Mouse (Mus musculus) olfactory bulb, adult 2 months (tissue): ENCODE data around the gene Cyp8b1. TPM values are rescaled to one million over a fixed set of nuclear protein-coding genes. Genes with fewer than 3 reads are reported as not detected.

Experiments
- H3K27ac ChIP-seq: fragments of 200-500 bp; 2 replicates; pipeline ENCODE4 v1.5.1; 2012; ENCODE audit warnings: low read depth, low read length; ENCODE audit not compliant: insufficient read depth
- H3K4me1 ChIP-seq: fragments of 200-500 bp; 2 replicates; pipeline ENCODE4 v1.6.1; 2012; ENCODE audit warnings: low read length; ENCODE audit not compliant: control insufficient read depth, insufficient read depth
- H3K4me3 ChIP-seq: fragments of 200-500 bp; 2 replicates; pipeline ENCODE4 v1.5.1; 2012; ENCODE audit warnings: mild to moderate bottlenecking, low read depth, low read length, moderate library complexity; ENCODE audit not compliant: insufficient read depth
- CTCF ChIP-seq: fragments of 200-500 bp; IDR thresholded peaks from 2 replicates; pipeline ENCODE4 v1.5.1; 2012; ENCODE audit warnings: low read depth, mild to moderate bottlenecking, low read length, moderate library complexity; ENCODE audit not compliant: insufficient read depth
- POLR2A ChIP-seq: fragments of 200-500 bp; IDR thresholded peaks from 2 replicates; pipeline ENCODE4 v1.6.1; 2012; ENCODE audit warnings: mild to moderate bottlenecking, low read depth, low read length, moderate library complexity; ENCODE audit not compliant: insufficient read depth
- WGBS: fragments of 180-500 bp; shearing (Covaris S2); methylation state at CpG from one replicate; pipeline ENCODE4 v1.1.7; 2018; 5-methylcytosine and 5-hydroxymethylcytosine counted together
- polyA plus RNA-seq: library from polyadenylated mRNA; stranded (reverse); fragments of >200 nt; gene quantifications from 2 replicates; pipeline ENCODE4 v1.2.4, GENCODE M21; 2012; ENCODE audit warnings: low replicate concordance; ENCODE audit not compliant: missing spikeins, insufficient read depth, insufficient read length

The Cyp8b1 gene
- polyA plus RNA-seq, 1 experiment: not detected

GRCm38 (mm10) chr9:121865425-121866008, 50.6 kb downstream of the Cyp8b1 start:
- no peak for TF ChIP-seq CTCF
- TF ChIP-seq POLR2A: no peak
- Histone ChIP-seq H3K4me1 (peaks cover 4% of the 10 kb centered on the region; the same call in 1 of the 2 replicates), H3K27ac (no peak overlapping the region), H3K4me3 (no peak overlapping the region)
- 40% methylated on average over 3 of the region's 3 CpGs for WGBS

- Histone ChIP-seq H3K4me3 (no peak overlapping the region), H3K4me1 (peaks cover 4% of the 10 kb centered on the region; the same call in 1 of the 2 replicates), H3K27ac (no peak overlapping the region)
- 75% methylated on average over 4 of the region's 4 CpGs for WGBS
- TF ChIP-seq POLR2A (no peak), CTCF (no peak)
Measured at GRCm38 (mm10) chr9:121864837-121865236, 51.3 kb downstream of the Cyp8b1 start.

Other genes with a start within 250 kb of the Cyp8b1 start
- gene Sec22c, start 210.8 kb downstream of the Cyp8b1 start, polyA plus RNA-seq: not detected in 2 replicates
- gene Ss18l2, start 206.0 kb downstream of the Cyp8b1 start, polyA plus RNA-seq: not detected in 2 replicates
- 164 and 673 TPM in 2 replicates for gene Nktr, start 197.1 kb downstream of the Cyp8b1 start, polyA plus RNA-seq
- not detected in 2 replicates for gene Zfp651, start 157.0 kb downstream of the Cyp8b1 start, polyA plus RNA-seq
- gene Klhl40, start 138.7 kb downstream of the Cyp8b1 start, polyA plus RNA-seq: not detected in 2 replicates
- gene Hhatl, start 123.8 kb downstream of the Cyp8b1 start, polyA plus RNA-seq: not detected in 2 replicates
- not detected in 2 replicates for gene Ccdc13, start 76.8 kb downstream of the Cyp8b1 start, polyA plus RNA-seq
- not detected in 2 replicates for gene Higd1a, start 57.9 kb downstream of the Cyp8b1 start, polyA plus RNA-seq
- gene Ackr2, start 17.9 kb downstream of the Cyp8b1 start, polyA plus RNA-seq: not detected in 2 replicates
- not detected in 2 replicates for gene Fam198a, start 34.7 kb upstream of the Cyp8b1 start, polyA plus RNA-seq
- gene Pomgnt2, start 80.8 kb upstream of the Cyp8b1 start, polyA plus RNA-seq: not detected in 2 replicates
- 1,073 TPM in 1 of 2 replicates, not detected in the other for gene Snrk, start 201.0 kb upstream of the Cyp8b1 start, polyA plus RNA-seq